Mouse (Mus musculus) CD8-positive naive resting alpha-beta T cell, adult 2 months (primary cell): ENCODE data around the gene Tecrl.

Source experiments
- DNase-seq, 2 experiments: peaks; one replicate each; pipeline ENCODE4 v3.0.0; 2022; ENCODE audit warnings: low read depth in 2 of 2, low spot score in 2 of 2

Tecrl gene

GRCm38 (mm10) chr5:83354846-83355561, at the start of gene Tecrl:
Tecrl (minus strand) TSS chr5:83355195.
- no peak for DNase-seq

GRCm38 (mm10) chr5:83385021-83385420, 30.0 kb upstream of the Tecrl start:
- DNase-seq = no peak

GRCm38 (mm10) chr5:83351615-83352014, 3.4 kb downstream of the Tecrl start:
- no peak for DNase-seq

- no peak for DNase-seq
These were observed 15.9 kb downstream of the Tecrl start for GRCm38 (mm10) chr5:83339144-83339543.

GRCm38 (mm10) chr5:83267148-83267776, 87.7 kb downstream of the Tecrl start:
- no peak for DNase-seq

GRCm38 (mm10) chr5:83260059-83260458, 94.9 kb downstream of the Tecrl start:
- no peak for DNase-seq

- DNase-seq = no peak
These were observed 100.9 kb downstream of the Tecrl start for GRCm38 (mm10) chr5:83254141-83254540.

GRCm38 (mm10) chr5:83238848-83239452, 116.0 kb downstream of the Tecrl start:
- DNase-seq = no peak
